Mouse (Mus musculus): ENCODE results near the gene Iqgap3. TPM values are rescaled to one million over a fixed set of nuclear protein-coding genes. Genes with fewer than 3 reads are reported as not detected.

The Iqgap3 gene
- polyA plus RNA-seq, 1 experiment = 20.1 TPM

- H3K4me3 ChIP-seq (ENCODE audit: insufficient read depth, low read length) = no peak overlapping the region
- no peak for TF ChIP-seq CTCF (IDR thresholded peaks at IDR 0.05; ENCODE audit: borderline replicate concordance, insufficient read depth, low read length)
- no peak for TF ChIP-seq POLR2A (IDR thresholded peaks at IDR 0.05; ENCODE audit: low read depth, low read length)
- H3K27ac ChIP-seq (ENCODE audit: insufficient read depth, low read length) = no peak overlapping the region
- no peaks in the 10 kb centered on the region for H3K4me1 ChIP-seq (ENCODE audit: control insufficient read depth, insufficient read depth, low read length)
Measured at GRCm38 (mm10) chr3:88166056-88166455, 84.3 kb downstream of the Iqgap3 start.

- no peak overlapping the region for H3K4me3 ChIP-seq (ENCODE audit: insufficient read depth, low read length)
- no peak overlapping the region for H3K27ac ChIP-seq (ENCODE audit: insufficient read depth, low read length)
- TF ChIP-seq POLR2A (IDR thresholded peaks at IDR 0.05; ENCODE audit: low read depth, low read length) (no peak), CTCF (IDR thresholded peaks at IDR 0.05; ENCODE audit: borderline replicate concordance, insufficient read depth, low read length) (no peak)
- H3K4me1 ChIP-seq (ENCODE audit: control insufficient read depth, insufficient read depth, low read length) = no peaks in the 10 kb centered on the region; the same call in 1 of the 2 replicates
Measured at GRCm38 (mm10) chr3:88170361-88170760, 88.6 kb downstream of the Iqgap3 start.

Other genes starting within 250 kb of the Iqgap3 start
- not detected in 2 replicates for gene Sh2d2a, start 235.2 kb upstream of the Iqgap3 start, polyA plus RNA-seq (2011; ENCODE audit: insufficient read length, low read depth, missing spikeins)
- 27.5 and 34.2 TPM in 2 replicates for gene Prcc, start 196.4 kb upstream of the Iqgap3 start, polyA plus RNA-seq (2011; ENCODE audit: insufficient read length, low read depth, missing spikeins)
- gene Hdgf, start 175.7 kb upstream of the Iqgap3 start, polyA plus RNA-seq (2011; ENCODE audit: insufficient read length, low read depth, missing spikeins) = 267 and 287 TPM in 2 replicates
- 130 and 167 TPM in 2 replicates for gene Mrpl24, start 162.5 kb upstream of the Iqgap3 start, polyA plus RNA-seq (2011; ENCODE audit: insufficient read length, low read depth, missing spikeins)
- gene Isg20l2, start 151.7 kb upstream of the Iqgap3 start, polyA plus RNA-seq (2011; ENCODE audit: insufficient read length, low read depth, missing spikeins) = 41.6 and 54.7 TPM in 2 replicates
- 11.4 and 12.0 TPM in 2 replicates for gene Rrnad1, start 151.3 kb upstream of the Iqgap3 start, polyA plus RNA-seq (2011; ENCODE audit: insufficient read length, low read depth, missing spikeins)
- 80.0 and 99.8 TPM in 2 replicates for gene Crabp2, start 133.3 kb upstream of the Iqgap3 start, polyA plus RNA-seq (2011; ENCODE audit: insufficient read length, low read depth, missing spikeins)
- gene Nes, start 110.9 kb upstream of the Iqgap3 start, polyA plus RNA-seq (2011; ENCODE audit: insufficient read length, low read depth, missing spikeins) = 25.7 and 71.2 TPM in 2 replicates
- gene Bcan, start 81.7 kb upstream of the Iqgap3 start, polyA plus RNA-seq (2011; ENCODE audit: insufficient read length, low read depth, missing spikeins) = 0.61 TPM in 1 of 2 replicates, not detected in the other
- not detected in 2 replicates for gene Hapln2, start 54.4 kb upstream of the Iqgap3 start, polyA plus RNA-seq (2011; ENCODE audit: insufficient read length, low read depth, missing spikeins)
- 20.1 and 23.3 TPM in 2 replicates for gene Gpatch4, start 38.9 kb upstream of the Iqgap3 start, polyA plus RNA-seq (2011; ENCODE audit: insufficient read length, low read depth, missing spikeins)
- gene Naxe, start 23.5 kb upstream of the Iqgap3 start, polyA plus RNA-seq (2011; ENCODE audit: insufficient read length, low read depth, missing spikeins) = 90.8 and 97.3 TPM in 2 replicates
- not detected in 2 replicates for gene Ttc24, start 3.7 kb upstream of the Iqgap3 start, polyA plus RNA-seq (2011; ENCODE audit: insufficient read length, low read depth, missing spikeins)
- gene Mef2d, start 60.4 kb downstream of the Iqgap3 start, polyA plus RNA-seq (2011; ENCODE audit: insufficient read length, low read depth, missing spikeins) = 49.1 and 57.0 TPM in 2 replicates
- not detected in 2 replicates for gene Rhbg, start 172.7 kb downstream of the Iqgap3 start, polyA plus RNA-seq (2011; ENCODE audit: insufficient read length, low read depth, missing spikeins)
- gene Gm38392, start 205.2 kb downstream of the Iqgap3 start, polyA plus RNA-seq (2011; ENCODE audit: insufficient read length, low read depth, missing spikeins) = not detected in 2 replicates
- gene Tsacc, start 215.0 kb downstream of the Iqgap3 start, polyA plus RNA-seq (2011; ENCODE audit: insufficient read length, low read depth, missing spikeins) = 3.9 and 5.5 TPM in 2 replicates
- 223 and 264 TPM in 2 replicates for gene Cct3, start 215.1 kb downstream of the Iqgap3 start, polyA plus RNA-seq (2011; ENCODE audit: insufficient read length, low read depth, missing spikeins)
- gene Glmp, start 243.1 kb downstream of the Iqgap3 start, polyA plus RNA-seq (2011; ENCODE audit: insufficient read length, low read depth, missing spikeins) = 172 and 220 TPM in 2 replicates

Measured in embryonic fibroblast, embryonic 13.5 days (primary cell).